Mouse (Mus musculus) MEL (cell line): Measurements from ENCODE around the gene Socs4. TPM values are rescaled to one million over a fixed set of nuclear protein-coding genes. Genes with fewer than 3 reads are reported as not detected.
"Not testable (repeated sequence)": the region's sequence is repeated elsewhere in the genome, so short reads cannot be mapped to it uniquely, and the experiment has no call there.

Source experiments
- DNase-seq: peaks from one replicate; pipeline ENCODE4 v3.0.0; 2011; ENCODE audit warnings: low read depth, low spot score
- H3K27ac ChIP-seq: 2 replicates; pipeline ENCODE4 v1.5.1; 2012; ENCODE audit warnings: low read depth, mild to moderate bottlenecking, control low read depth, low read length, moderate library complexity; ENCODE audit not compliant: control insufficient read depth
- H3K27me3 ChIP-seq, 2 experiments: fragments of 150-350 bp in 1 of 2; sonication (generic) in 1 of 2; 2 replicates each; pipeline ENCODE4 v1.6.1; 2012; ENCODE audit warnings: low read length in 2 of 2, mild to moderate bottlenecking in 2 of 2, improper control_type of control experiment in 1 of 2, moderate library complexity in 1 of 2; ENCODE audit not compliant: insufficient read depth in 2 of 2, control insufficient read depth in 1 of 2
- H3K36me3 ChIP-seq, 2 experiments: 2 replicates each; pipeline ENCODE4 v1.6.1; 2012 to 2014; ENCODE audit warnings: low read length in 2 of 2, improper control_type of control experiment in 1 of 2, inconsistent platforms in 1 of 2, mild to moderate bottlenecking in 1 of 2; ENCODE audit not compliant: insufficient read depth in 2 of 2, control insufficient read depth in 1 of 2
- H3K4me1 ChIP-seq, 2 experiments: fragments of 150-350 bp in 1 of 2; sonication (generic) in 1 of 2; 2 replicates each; pipeline ENCODE4 v1.6.1; 2012; ENCODE audit warnings: low read length in 2 of 2, improper control_type of control experiment in 1 of 2, mild to moderate bottlenecking in 1 of 2; ENCODE audit not compliant: insufficient read depth in 2 of 2, control insufficient read depth in 1 of 2
- H3K4me3 ChIP-seq, 2 experiments: fragments of 150-350 bp in 1 of 2; sonication (generic) in 1 of 2; 2 replicates each; pipeline ENCODE4 v1.5.1; 2012; ENCODE audit warnings: low read depth in 2 of 2, low read length in 2 of 2, mild to moderate bottlenecking in 2 of 2, moderate library complexity in 2 of 2, control low read depth in 1 of 2, improper control_type of control experiment in 1 of 2; ENCODE audit not compliant: control insufficient read depth in 1 of 2, insufficient read depth in 1 of 2
- H3K79me2 ChIP-seq: 2 replicates; pipeline ENCODE4 v1.6.1; 2012; ENCODE audit warnings: mild to moderate bottlenecking, low read length, moderate library complexity; ENCODE audit not compliant: control insufficient read depth, poor library complexity, insufficient read depth
- H3K9ac ChIP-seq: 2 replicates; pipeline ENCODE4 v1.6.1; 2012; ENCODE audit warnings: low read depth, mild to moderate bottlenecking, control low read depth, low read length, moderate library complexity; ENCODE audit not compliant: control insufficient read depth, poor library complexity, severe bottlenecking
- H3K9me3 ChIP-seq: fragments of 150-350 bp; sonication (generic); replicated peaks from 2 replicates; pipeline ENCODE4 v1.6.1; 2012; ENCODE audit warnings: mild to moderate bottlenecking, low read length, improper control_type of control experiment, moderate library complexity; ENCODE audit not compliant: insufficient read depth
- CTCF ChIP-seq, 3 experiments: IDR thresholded peaks in 2 of 3; conservative IDR thresholded peaks in 1 of 3; 2 replicates each; pipeline ENCODE4 v1.5.1; 2011 to 2012; ENCODE audit warnings: low read length in 3 of 3, low read depth in 2 of 3, mild to moderate bottlenecking in 2 of 3, improper control_type of control experiment in 1 of 3, inconsistent platforms in 1 of 3, mixed read lengths in 1 of 3, moderate library complexity in 1 of 3; ENCODE audit not compliant: control insufficient read depth in 1 of 3, insufficient read depth in 1 of 3, poor library complexity in 1 of 3, severe bottlenecking in 1 of 3
- E2F4 ChIP-seq: IDR thresholded peaks from 2 replicates; pipeline ENCODE4 v1.6.1; 2011; ENCODE audit warnings: low read depth, low read length, improper control_type of control experiment, borderline replicate concordance
- EP300 ChIP-seq, 2 experiments: IDR thresholded peaks; 2 replicates each; pipeline ENCODE4 v1.6.1; 2011; ENCODE audit warnings: improper control_type of control experiment in 2 of 2, low read length in 2 of 2, low read depth in 1 of 2, mild to moderate bottlenecking in 1 of 2
- ETS1 ChIP-seq: IDR thresholded peaks from 2 replicates; pipeline ENCODE4 v1.6.1; 2012; ENCODE audit warnings: low read depth, mild to moderate bottlenecking, inconsistent platforms, low read length, improper control_type of control experiment, moderate library complexity
- HCFC1 ChIP-seq: IDR thresholded peaks from 2 replicates; pipeline ENCODE4 v1.6.1; 2012; ENCODE audit warnings: low read depth, mild to moderate bottlenecking, inconsistent platforms, low read length, improper control_type of control experiment, moderate library complexity
- MYC ChIP-seq: IDR thresholded peaks from 2 replicates; pipeline ENCODE4 v1.6.1; 2011; ENCODE audit warnings: low read depth, mild to moderate bottlenecking, low read length, improper control_type of control experiment, moderate library complexity
- SIN3A ChIP-seq: IDR thresholded peaks from 2 replicates; pipeline ENCODE4 v1.6.1; 2012; ENCODE audit warnings: low read length, improper control_type of control experiment, inconsistent platforms
- TAL1 ChIP-seq: IDR thresholded peaks from 2 replicates; pipeline ENCODE4 v1.6.1; 2012; ENCODE audit warnings: mild to moderate bottlenecking, inconsistent platforms, low read length, moderate library complexity, mixed read lengths
- TCF12 ChIP-seq: IDR thresholded peaks from 2 replicates; pipeline ENCODE4 v1.6.1; 2014; ENCODE audit warnings: low read depth, mild to moderate bottlenecking, inconsistent platforms, low read length, improper control_type of control experiment, moderate library complexity
- UBTF ChIP-seq: IDR thresholded peaks from 2 replicates; pipeline ENCODE4 v1.6.1; 2012; ENCODE audit warnings: low read depth, mild to moderate bottlenecking, inconsistent platforms, low read length, improper control_type of control experiment, moderate library complexity, borderline replicate concordance; ENCODE audit not compliant: insufficient read depth
- USF1 ChIP-seq: IDR thresholded peaks from 2 replicates; pipeline ENCODE4 v1.6.1; 2014; ENCODE audit warnings: low read depth, mild to moderate bottlenecking, inconsistent platforms, low read length, improper control_type of control experiment, moderate library complexity
- polyA plus RNA-seq, 2 experiments: library from polyadenylated mRNA; stranded (reverse) in 1 of 2; unstranded in 1 of 2; fragments of >175 nt in 1 of 2; fragments of >200 nt in 1 of 2; gene quantifications; 2 replicates each; pipeline versions ENCODE4 v1.2.1 to v1.2.4; 2012; ENCODE audit warnings: low replicate concordance in 2 of 2, low read depth in 1 of 2; ENCODE audit not compliant: insufficient read length in 2 of 2, insufficient read depth in 1 of 2, missing spikeins in 1 of 2
- total RNA-seq: library from RNA; depleted of rRNA; stranded (reverse); fragments of 300-350 nt; gene quantifications from 2 replicates; pipeline ENCODE4 v1.2.3, GENCODE M21; 2012

Socs4 gene
- total and polyA plus RNA-seq, 3 experiments = 8.8 to 21.0 (median 13.9) TPM

GRCm38 (mm10) chr14:47319362-47319761 lies 42.6 kb downstream of the Socs4 start:
- H3K9ac ChIP-seq = no peak overlapping the region
- H3K9me3 ChIP-seq = no peaks in the 10 kb centered on the region
- TF ChIP-seq USF1 (peak; percentile 59; the same call in 1 of the 2 replicates), SIN3A (no peak)
- TF ChIP-seq, all 39 proteins: peak for 1
- Histone ChIP-seq H3K27me3 (no peaks in the 10 kb centered on the region), H3K4me3 (no peak overlapping the region), H3K27ac (no peak overlapping the region), H3K36me3 (peaks cover 14 to 15% of the 10 kb centered on the region in 2 experiments), H3K79me2 (peaks cover 4% of the 10 kb centered on the region; the same call in 1 of the 2 replicates), H3K4me1 (peaks cover 0 to 4% of the 10 kb centered on the region in 2 experiments; a peak in 2 of 4 replicates)
- DNase-seq = no peak

- not testable (repeated sequence) for H3K4me3 ChIP-seq, H3K9ac ChIP-seq, H3K4me1 ChIP-seq, H3K9me3 ChIP-seq, DNase-seq, H3K79me2 ChIP-seq, H3K27me3 ChIP-seq, H3K27ac ChIP-seq
- TF ChIP-seq ETS1 (0 out of 2 replicates have a peak, but pooled peaks have one; percentile 25), TCF12 (peak; percentile 51; the same call in 1 of the 2 replicates), EP300 (IDR thresholded peaks at IDR 0.05; ENCODE audit: low read depth in 1 of 2, low read length in 2 of 2) (peak in 1 of 2 experiments; percentile 54; a peak in 2 of 4 replicates)
- H3K36me3 ChIP-seq = peaks cover 8 to 15% of the 10 kb centered on the region in 2 experiments
Observed at GRCm38 (mm10) chr14:47321581-47321980, 44.9 kb downstream of the Socs4 start.

GRCm38 (mm10) chr14:47325965-47326761 lies 49.4 kb downstream of the Socs4 start:
- H3K4me3 ChIP-seq = no peak overlapping the region
- H3K9ac ChIP-seq = no peak overlapping the region
- DNase-seq = no peak
- no peaks in the 10 kb centered on the region for H3K36me3 ChIP-seq
- no peaks in the 10 kb centered on the region for H3K9me3 ChIP-seq
- no peak for TF ChIP-seq UBTF
- no peak for TF ChIP-seq TAL1
- no peak for TF ChIP-seq TCF12
- TF ChIP-seq CTCF (IDR thresholded peaks at IDR 0.05 in 2 of 3, conservative IDR thresholded peaks at IDR 0.05 in 1 of 3; ENCODE audit: control insufficient read depth in 1 of 3, insufficient read depth in 1 of 3, low read depth in 2 of 3, low read length in 3 of 3, poor library complexity in 1 of 3, severe bottlenecking in 1 of 3) = no peak
- no peak for TF ChIP-seq SIN3A
- TF ChIP-seq E2F4 = no peak
- no peak for TF ChIP-seq MYC
- no peak for TF ChIP-seq HCFC1
- no peaks in the 10 kb centered on the region for H3K79me2 ChIP-seq
- no peak overlapping the region for H3K27ac ChIP-seq
- H3K4me1 ChIP-seq = no peaks in the 10 kb centered on the region
- H3K27me3 ChIP-seq = no peaks in the 10 kb centered on the region
